8 mouse cellular contexts compared by ENCODE assay signal in genomic region chr14:30625856-30626726, GRCm38 (mm10). TPM values are rescaled to one million over a fixed set of nuclear protein-coding genes. Genes with fewer than 3 reads are reported as not detected.
A peak's percentile ranks its signal among the peaks of the same experiment; 100 is the strongest.
DNase-seq lines count a peak whose midpoint lies in the region; ATAC-seq and TF ChIP-seq lines count a peak whose summit lies in the region.

Prkcd (minus strand) TSS chr14:30626210.

- H3K9me3 ChIP-seq in intestine, postnatal 0 days (ENCODE audit: control insufficient read depth), result no peaks in the 10 kb centered on the region
- H3K9me3 ChIP-seq in limb, embryonic 12.5 days, result no peaks in the 10 kb centered on the region
- no peaks in the 10 kb centered on the region for H3K9me3 ChIP-seq in midbrain, embryonic 14.5 days (ENCODE audit: control insufficient read depth, low read length)

- 2% methylated on average over 54 of the region's 71 CpGs for WGBS in intestine, postnatal 0 days
- WGBS in limb, embryonic 12.5 days, result under 1% methylated on average over 68 of the region's 71 CpGs
- WGBS in midbrain, embryonic 14.5 days, result under 1% methylated on average over 70 of the region's 71 CpGs

- H3K4me1 ChIP-seq in intestine, postnatal 0 days (replicated peaks; ENCODE audit: control insufficient read depth, insufficient read depth, low read length), result peaks cover 11% of the 10 kb centered on the region
- peaks cover 28% of the 10 kb centered on the region for H3K4me1 ChIP-seq in limb, embryonic 12.5 days (replicated peaks)
- H3K4me1 ChIP-seq in midbrain, embryonic 14.5 days (ENCODE audit: control insufficient read depth, insufficient read depth, low read length), result no peaks in the 10 kb centered on the region

- peak within 1 kb of the TSS; percentile 83 for H3K4me3 ChIP-seq in intestine, postnatal 0 days (ENCODE audit: low read depth, low read length)
- peak within 1 kb of the TSS; percentile 79 for H3K4me3 ChIP-seq in limb, embryonic 12.5 days (replicated peaks)
- H3K4me3 ChIP-seq in midbrain, embryonic 14.5 days (replicated peaks; ENCODE audit: low read depth, low read length), result peak within 1 kb of the TSS; percentile 36

- peak within 1 kb of the TSS; percentile 90 for H3K4me2 ChIP-seq in intestine, postnatal 0 days (replicated peaks; ENCODE audit: low read depth)
- peak within 1 kb of the TSS; percentile 91 for H3K4me2 ChIP-seq in limb, embryonic 12.5 days
- peak within 1 kb of the TSS; percentile 63 for H3K4me2 ChIP-seq in midbrain, embryonic 14.5 days (ENCODE audit: low read length)

- DNase-seq in 3134 (ENCODE audit: extremely low read depth, insufficient read length, low spot score), result peak; percentile 90
- DNase-seq in adrenal gland, adult 2 months, result peak; percentile 94
- peak; percentile 90 for DNase-seq in embryo, embryonic 9.5 days (ENCODE audit: extremely low spot score)
- peak; percentile 70 for DNase-seq in midbrain, embryonic 14.5 days
- DNase-seq in spleen, postnatal 14 days (ENCODE audit: low spot score in 2 of 2), result peak; percentile 76 to 80

- no peaks in the 10 kb centered on the region for H3K27me3 ChIP-seq in intestine, postnatal 0 days (replicated peaks; ENCODE audit: control insufficient read depth, insufficient read depth, low read length)
- H3K27me3 ChIP-seq in limb, embryonic 12.5 days, result no peaks in the 10 kb centered on the region; the same call in 1 of the 2 replicates
- peaks cover 13% of the 10 kb centered on the region; the same call in 1 of the 2 replicates for H3K27me3 ChIP-seq in midbrain, embryonic 14.5 days (ENCODE audit: control insufficient read depth, insufficient read depth, low read length)

- H3K27ac ChIP-seq in intestine, postnatal 0 days (ENCODE audit: low read depth, low read length), result peak within 1 kb of the TSS; percentile 81
- peak within 1 kb of the TSS; percentile 60 for H3K27ac ChIP-seq in limb, embryonic 12.5 days
- H3K27ac ChIP-seq in midbrain, embryonic 14.5 days (replicated peaks; ENCODE audit: low read depth, low read length), result no peak within 1 kb of the TSS

- peaks cover 8% of the 10 kb centered on the region; the same call in 1 of the 2 replicates for H3K36me3 ChIP-seq in intestine, postnatal 0 days (ENCODE audit: control insufficient read depth, insufficient read depth)
- no peaks in the 10 kb centered on the region for H3K36me3 ChIP-seq in limb, embryonic 12.5 days
- no peaks in the 10 kb centered on the region for H3K36me3 ChIP-seq in midbrain, embryonic 14.5 days (ENCODE audit: control insufficient read depth, insufficient read depth, low read length)

- H3K9ac ChIP-seq in intestine, postnatal 0 days (ENCODE audit: low read depth, low read length), result peak within 1 kb of the TSS; percentile 83
- peak within 1 kb of the TSS; percentile 76 for H3K9ac ChIP-seq in limb, embryonic 12.5 days (replicated peaks)
- H3K9ac ChIP-seq in midbrain, embryonic 14.5 days (replicated peaks; ENCODE audit: low read length), result peak within 1 kb of the TSS; percentile 51; the same call in 1 of the 2 replicates

- peak; percentile 46 for ATAC-seq in granulocyte monocyte progenitor cell, adult 5-6 weeks (replicated peaks; ENCODE audit: poor library complexity, severe bottlenecking)
- ATAC-seq in intestine, postnatal 0 days, result peak; percentile 65
- ATAC-seq in limb, embryonic 12.5 days (ENCODE audit: insufficient number of reproducible peaks, insufficient read depth, low FRiP score, low TSS enrichment, low read depth), result peak; percentile 79
- peak; percentile 48 for ATAC-seq in midbrain, embryonic 14.5 days (ENCODE audit: low FRiP score, low TSS enrichment)

- no peak for TF ChIP-seq CTCF in intestine, postnatal 0 days (IDR thresholded peaks at IDR 0.05; ENCODE audit: low read depth)

RNA-seq across cellular contexts. Expression of gene Prkcd, which starts in this region (rescaled TPM):
- total RNA-seq in adrenal gland, adult 2 months (2021), result 100 to 1,000 TPM in 1 of 2 experiments, 10 to 100 TPM in 1; 83.4 to 367 TPM
- polyA plus RNA-seq in adrenal gland, adult 2 months (2012; rRNA removed), result 266 and 407 TPM in 2 replicates
- 158 and 179 TPM in 2 replicates for total RNA-seq in granulocyte monocyte progenitor cell, adult 5-6 weeks (2014; fragmentation: Nextera tagmentation)
- total RNA-seq in granulocyte monocyte progenitor cell, adult 5-6 weeks (2017), result 113 and 117 TPM in 2 replicates
- 54.7 and 60.6 TPM in 2 replicates for polyA plus RNA-seq in intestine, postnatal 0 days (2015; fragmentation: Nextera tagmentation; extraction: Ambion mirVana)
- polyA plus RNA-seq in limb, embryonic 12.5 days (2016; fragmentation: Nextera tagmentation; extraction: Ambion mirVana), result 54.1 and 56.2 TPM in 2 replicates
- 10.6 and 12.8 TPM in 2 replicates for polyA plus RNA-seq in midbrain, embryonic 14.5 days (2014; fragmentation: Nextera tagmentation; extraction: Ambion mirVana)
